Mouse (Mus musculus) retina, postnatal 7 days (tissue): ENCODE results near the gene Eda.
A peak's percentile ranks its signal among the peaks of the same experiment; 100 is the strongest.

Experiments
- DNase-seq: peaks from one replicate; pipeline ENCODE4 v3.0.0-alpha.2; 2012; ENCODE audit warnings: low read depth, low spot score

Gene Eda

GRCm38 (mm10) chrX:99975250-99975984 is at the start of gene Eda:
Gene Eda, plus strand, starts transcription at chrX:99975606.
- DNase-seq: peak; percentile 60

- no peak for DNase-seq
Measured at GRCm38 (mm10) chrX:99961002-99961401, 14.4 kb upstream of the Eda start.

GRCm38 (mm10) chrX:99970111-99970510 is 5.3 kb upstream of the Eda start:
- DNase-seq: no peak

GRCm38 (mm10) chrX:99974381-99974780 is 1.0 kb upstream of the Eda start:
- no peak for DNase-seq

GRCm38 (mm10) chrX:99974803-99975202 is 603 bp upstream of the Eda start:
- DNase-seq: no peak

GRCm38 (mm10) chrX:99975985-99976924 is 849 bp downstream of the Eda start:
- no peak for DNase-seq

- no peak for DNase-seq
Measured at GRCm38 (mm10) chrX:99978354-99978753, 2.9 kb downstream of the Eda start.

- DNase-seq: no peak
Measured at GRCm38 (mm10) chrX:99993434-99993833, 18.0 kb downstream of the Eda start.

GRCm38 (mm10) chrX:99999342-99999741 is 23.9 kb downstream of the Eda start:
- DNase-seq: no peak

GRCm38 (mm10) chrX:100118362-100118761 is 143.0 kb downstream of the Eda start:
- no peak for DNase-seq

- no peak for DNase-seq
Measured at GRCm38 (mm10) chrX:100195286-100195685, 219.9 kb downstream of the Eda start.

- no peak for DNase-seq
Measured at GRCm38 (mm10) chrX:100313652-100314051, 338.2 kb downstream of the Eda start.

- DNase-seq: no peak
Measured at GRCm38 (mm10) chrX:100314172-100314902, 338.9 kb downstream of the Eda start.

GRCm38 (mm10) chrX:100340687-100341086 is 365.3 kb downstream of the Eda start:
- no peak for DNase-seq

- no peak for DNase-seq
Measured at GRCm38 (mm10) chrX:100344433-100344832, 369.0 kb downstream of the Eda start.

- no peak for DNase-seq
Measured at GRCm38 (mm10) chrX:100356974-100357373, 381.6 kb downstream of the Eda start.

- DNase-seq: no peak
Measured at GRCm38 (mm10) chrX:100389887-100390286, 414.5 kb downstream of the Eda start.

GRCm38 (mm10) chrX:100392304-100392703 is 416.9 kb downstream of the Eda start:
- DNase-seq: peak; percentile 14

GRCm38 (mm10) chrX:100394223-100394861 is 418.9 kb downstream of the Eda start:
- no peak for DNase-seq

- DNase-seq: no peak
Measured at GRCm38 (mm10) chrX:100395026-100395425, 419.6 kb downstream of the Eda start.

GRCm38 (mm10) chrX:100400900-100401299 is 425.5 kb downstream of the Eda start:
- no peak for DNase-seq
